ENCODE assay signal across 8 mouse cellular contexts in the genomic region with DNA sequence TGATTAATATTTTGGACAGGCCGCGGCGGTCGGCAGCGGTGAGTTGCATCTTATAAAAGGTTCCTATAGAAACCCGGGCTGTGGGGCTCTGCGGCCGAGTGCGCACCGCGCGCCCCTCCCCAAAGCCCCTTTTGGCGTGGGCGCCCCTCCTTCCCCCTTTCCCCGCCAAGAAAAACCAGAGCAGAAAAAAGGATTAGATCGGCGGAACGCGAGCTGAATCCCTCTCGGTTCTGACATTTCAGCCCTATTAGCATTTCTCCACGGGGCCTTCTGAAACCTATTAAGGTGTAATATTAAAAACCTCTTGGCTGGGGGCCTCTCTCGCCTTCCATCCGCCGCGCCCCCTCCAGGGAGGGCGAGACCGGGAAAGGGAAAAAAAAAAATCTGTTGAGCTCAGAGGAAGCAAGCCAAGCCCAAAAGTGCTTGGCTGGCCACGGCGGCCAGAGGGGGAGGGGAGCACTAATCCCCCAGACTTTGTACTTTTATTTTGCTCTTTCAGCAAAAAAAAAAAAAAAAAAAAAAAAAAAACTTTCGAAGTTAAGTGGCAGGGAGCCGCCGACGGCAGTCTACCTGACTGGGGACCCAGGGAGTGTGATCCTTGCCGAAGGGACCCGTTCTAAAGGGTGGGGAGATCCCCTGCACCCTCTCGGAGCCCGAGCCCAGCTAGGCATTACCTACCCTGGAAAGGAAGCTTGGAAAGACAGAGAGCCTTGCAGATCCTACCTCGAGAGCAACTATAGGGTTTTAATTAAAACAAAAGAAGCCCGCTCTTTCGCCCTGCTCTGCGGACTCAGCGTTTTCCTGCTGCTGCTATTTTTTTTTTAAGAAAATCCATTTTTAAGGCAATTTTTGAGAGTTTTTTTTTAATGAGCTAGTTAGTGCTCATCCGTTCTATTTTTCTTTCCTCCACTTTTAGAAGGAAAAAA. TPM values are rescaled to one million over a fixed set of nuclear protein-coding genes. Genes with fewer than 3 reads are reported as not detected.
DNase-seq lines count a peak whose midpoint lies in the region; ATAC-seq lines count a peak whose summit lies in the region.

No protein-coding gene starts in this region.

- H3K36me3 ChIP-seq in embryonic facial prominence, embryonic 15.5 days = no peaks in the 10 kb centered on the region
- H3K36me3 ChIP-seq in heart, embryonic 16.5 days (ENCODE audit: control insufficient read depth, insufficient read depth) = no peaks in the 10 kb centered on the region
- H3K36me3 ChIP-seq in liver, embryonic 16.5 days (ENCODE audit: control insufficient read depth, insufficient read depth) = no peaks in the 10 kb centered on the region
- H3K36me3 ChIP-seq in neural tube, embryonic 15.5 days = no peaks in the 10 kb centered on the region

- peak overlapping the region; percentile 94 for H3K9ac ChIP-seq in embryonic facial prominence, embryonic 15.5 days
- H3K9ac ChIP-seq in heart, embryonic 16.5 days (ENCODE audit: low read length) = peak overlapping the region; percentile 100
- H3K9ac ChIP-seq in liver, embryonic 16.5 days (ENCODE audit: low read depth, low read length) = peak overlapping the region; percentile 63
- peak overlapping the region; percentile 78 for H3K9ac ChIP-seq in neural tube, embryonic 15.5 days (replicated peaks)

- no peaks in the 10 kb centered on the region for H3K9me3 ChIP-seq in embryonic facial prominence, embryonic 15.5 days (replicated peaks)
- no peaks in the 10 kb centered on the region for H3K9me3 ChIP-seq in heart, embryonic 16.5 days (replicated peaks; ENCODE audit: control insufficient read depth, low read length)
- H3K9me3 ChIP-seq in liver, embryonic 16.5 days (replicated peaks; ENCODE audit: control insufficient read depth, low read length) = no peaks in the 10 kb centered on the region
- H3K9me3 ChIP-seq in neural tube, embryonic 15.5 days (replicated peaks) = no peaks in the 10 kb centered on the region

- peak overlapping the region; percentile 100 for H3K27ac ChIP-seq in embryonic facial prominence, embryonic 15.5 days (replicated peaks)
- peak overlapping the region; percentile 100 for H3K27ac ChIP-seq in heart, embryonic 16.5 days (ENCODE audit: low read length)
- peak overlapping the region; percentile 91 for H3K27ac ChIP-seq in liver, embryonic 16.5 days (ENCODE audit: low read length)
- H3K27ac ChIP-seq in neural tube, embryonic 15.5 days (replicated peaks) = peak overlapping the region; percentile 100

- under 1% methylated on average over 43 of the region's 43 CpGs for WGBS in embryonic facial prominence, embryonic 15.5 days
- under 1% methylated on average over 43 of the region's 43 CpGs for WGBS in heart, embryonic 16.5 days
- under 1% methylated on average over 42 of the region's 43 CpGs for WGBS in liver, embryonic 16.5 days (ENCODE audit: insufficient replicate concordance)
- under 1% methylated on average over 43 of the region's 43 CpGs for WGBS in neural tube, embryonic 15.5 days

- ATAC-seq in embryonic facial prominence, embryonic 15.5 days (ENCODE audit: insufficient number of reproducible peaks, low FRiP score, low TSS enrichment, low read depth) = no peak
- ATAC-seq in heart, embryonic 16.5 days (replicated peaks; ENCODE audit: extremely low read depth, insufficient read depth, low FRiP score) = no peak
- ATAC-seq in liver, embryonic 16.5 days (ENCODE audit: low read depth) = no peak
- ATAC-seq in neural tube, embryonic 15.5 days (ENCODE audit: low FRiP score) = no peak

- peak; percentile 84 for DNase-seq in 416B (ENCODE audit: low read depth)
- peak; percentile 66 for DNase-seq in adrenal gland, adult 8-10 months
- peak; percentile 93 for DNase-seq in kidney, postnatal 14 days
- peak; percentile 77 to 79 for DNase-seq in urinary bladder, postnatal 4 days (ENCODE audit: low spot score in 2 of 2)

- H3K4me3 ChIP-seq in embryonic facial prominence, embryonic 15.5 days (replicated peaks) = peak overlapping the region; percentile 91
- H3K4me3 ChIP-seq in heart, embryonic 16.5 days (ENCODE audit: low read length) = peak overlapping the region; percentile 79
- peak overlapping the region; percentile 66 for H3K4me3 ChIP-seq in liver, embryonic 16.5 days (ENCODE audit: low read depth, low read length)
- H3K4me3 ChIP-seq in neural tube, embryonic 15.5 days (replicated peaks) = peak overlapping the region; percentile 92

- peaks cover 15% of the 10 kb centered on the region for H3K4me1 ChIP-seq in embryonic facial prominence, embryonic 15.5 days
- H3K4me1 ChIP-seq in heart, embryonic 16.5 days (ENCODE audit: control insufficient read depth, insufficient read depth, low read length) = no peaks in the 10 kb centered on the region; the same call in 1 of the 2 replicates
- peaks cover 6% of the 10 kb centered on the region for H3K4me1 ChIP-seq in liver, embryonic 16.5 days (ENCODE audit: control insufficient read depth, low read depth, low read length)
- H3K4me1 ChIP-seq in neural tube, embryonic 15.5 days = peaks cover 22% of the 10 kb centered on the region

- H3K27me3 ChIP-seq in embryonic facial prominence, embryonic 15.5 days = no peaks in the 10 kb centered on the region
- no peaks in the 10 kb centered on the region for H3K27me3 ChIP-seq in heart, embryonic 16.5 days (ENCODE audit: control insufficient read depth, insufficient read depth, low read length)
- peaks cover 100% of the 10 kb centered on the region for H3K27me3 ChIP-seq in liver, embryonic 16.5 days (ENCODE audit: control insufficient read depth, insufficient read depth, low read depth, low read length)
- H3K27me3 ChIP-seq in neural tube, embryonic 15.5 days (replicated peaks) = no peaks in the 10 kb centered on the region

- peak overlapping the region; percentile 73 for H3K4me2 ChIP-seq in embryonic facial prominence, embryonic 15.5 days (replicated peaks)
- peak overlapping the region; percentile 78 for H3K4me2 ChIP-seq in heart, embryonic 16.5 days (ENCODE audit: low read depth, low read length)
- H3K4me2 ChIP-seq in liver, embryonic 16.5 days (ENCODE audit: low read depth, low read length) = peak overlapping the region; percentile 68
- H3K4me2 ChIP-seq in neural tube, embryonic 15.5 days = peak overlapping the region; percentile 85

RNA-seq across cellular contexts. Expression of a gene that starts 1.2 kb away (rescaled TPM):
- total RNA-seq in adrenal gland, adult 8-10 months (2022) = 100 to 1,000 TPM in 1 of 4 experiments, 10 to 100 TPM in 3; 75.1 to 117 (median 96.9) TPM
- polyA plus RNA-seq in embryonic facial prominence, embryonic 15.5 days (2015; fragmentation: Nextera tagmentation; extraction: Ambion mirVana) = 39.1 and 43.4 TPM in 2 replicates
- 17.6 and 18.6 TPM in 2 replicates for polyA plus RNA-seq in heart, embryonic 16.5 days (2015; fragmentation: Nextera tagmentation; extraction: Ambion mirVana)
- 2.6 and 3.4 TPM in 2 replicates for polyA plus RNA-seq in liver, embryonic 16.5 days (2015; fragmentation: Nextera tagmentation; extraction: Ambion mirVana)
- polyA plus RNA-seq in neural tube, embryonic 15.5 days (2015; fragmentation: Nextera tagmentation; extraction: Ambion mirVana) = 22.5 and 26.0 TPM in 2 replicates
